Mouse (Mus musculus) 3T3-L1 (cell line): ENCODE data around the gene Slc36a4.

Experiments used
- DNase-seq: peaks from one replicate; pipeline ENCODE4 v3.0.0-alpha.2; 2015; ENCODE audit warnings: low read depth, low spot score

Gene Slc36a4

DNA sequence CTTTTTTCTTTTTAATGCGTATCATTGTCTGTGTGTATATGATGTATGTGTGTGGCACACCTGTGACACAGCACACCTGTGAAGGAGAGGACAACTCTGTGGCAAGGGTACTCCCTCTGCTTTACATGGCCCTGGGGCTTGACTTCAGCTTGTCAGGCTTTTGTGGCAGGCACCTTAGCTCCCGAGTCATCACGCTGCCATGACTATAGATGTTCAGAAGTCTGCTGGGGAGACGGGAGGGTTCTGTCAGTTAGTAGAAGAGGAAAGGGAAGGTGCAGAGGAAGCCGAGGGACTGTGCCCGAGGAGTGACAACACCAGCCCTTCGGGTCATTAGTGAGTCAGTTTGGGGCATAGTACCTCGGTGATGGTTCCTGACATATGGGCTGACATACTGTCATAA is 13.0 kb downstream of the Slc36a4 start:
- no peak for DNase-seq

DNA sequence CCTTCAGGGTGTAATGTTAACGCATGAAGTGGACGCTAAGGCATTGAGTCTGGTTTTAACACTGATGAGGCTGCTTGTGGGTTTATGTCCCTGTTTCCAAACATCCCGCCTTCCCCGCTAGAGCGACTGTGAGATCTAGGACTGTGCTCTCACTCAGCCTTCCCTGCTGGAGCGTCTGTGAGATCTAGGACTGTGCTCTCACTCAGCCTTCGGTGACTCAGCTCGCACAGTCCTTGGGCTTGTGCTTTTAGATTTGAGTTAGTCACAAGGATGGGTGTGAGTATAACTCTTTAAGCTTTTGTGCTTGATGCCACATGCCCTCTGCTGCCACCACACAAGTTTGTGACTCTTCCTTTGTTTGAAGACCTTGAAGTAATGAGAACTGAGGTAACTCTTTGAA is 17.6 kb downstream of the Slc36a4 start:
- no peak for DNase-seq

DNA sequence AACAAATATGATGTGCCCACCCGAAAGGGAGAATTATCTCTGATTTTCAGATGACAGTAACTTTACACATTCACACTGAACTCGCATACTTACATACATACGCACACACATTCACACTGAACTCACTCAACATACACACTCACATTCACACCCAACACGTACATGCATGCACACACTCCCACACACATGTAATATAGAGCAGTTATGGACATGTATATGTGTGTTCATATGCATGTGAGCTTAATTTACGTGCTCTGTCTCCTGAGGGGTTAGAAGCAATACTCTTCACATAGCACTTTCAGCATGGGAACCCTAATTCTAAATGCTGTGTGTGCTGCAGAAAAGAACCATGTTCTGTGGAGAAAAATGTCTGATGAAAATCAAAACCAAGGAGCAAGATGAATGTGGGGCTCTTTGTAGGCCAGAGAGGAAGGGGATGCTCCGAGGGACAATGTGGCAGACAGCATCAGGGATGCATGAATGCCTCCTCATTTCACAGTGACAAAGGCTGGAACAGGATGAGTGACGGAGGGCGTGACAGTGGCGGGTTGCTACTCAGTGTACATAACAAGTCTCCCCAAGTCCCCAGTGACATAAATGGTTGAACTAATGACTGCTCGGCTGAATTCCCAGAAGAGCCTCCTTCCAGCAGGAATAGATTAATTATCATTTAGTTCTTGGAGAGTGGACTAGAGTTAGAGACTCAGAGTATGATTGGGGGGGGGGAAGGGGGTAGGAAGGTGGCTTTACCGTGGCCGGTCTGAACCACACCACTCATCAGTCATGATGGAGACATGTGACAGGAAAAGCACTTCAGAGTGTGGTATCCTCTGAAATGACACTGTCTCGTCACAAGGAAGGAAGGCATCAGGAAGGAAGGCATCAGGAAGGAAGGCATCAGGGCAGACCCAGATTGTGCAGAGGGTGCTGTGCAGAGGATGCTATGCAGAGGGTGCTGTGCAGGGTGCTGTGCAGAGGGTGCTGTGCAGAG is 22.5 kb downstream of the Slc36a4 start:
- no peak for DNase-seq

DNA sequence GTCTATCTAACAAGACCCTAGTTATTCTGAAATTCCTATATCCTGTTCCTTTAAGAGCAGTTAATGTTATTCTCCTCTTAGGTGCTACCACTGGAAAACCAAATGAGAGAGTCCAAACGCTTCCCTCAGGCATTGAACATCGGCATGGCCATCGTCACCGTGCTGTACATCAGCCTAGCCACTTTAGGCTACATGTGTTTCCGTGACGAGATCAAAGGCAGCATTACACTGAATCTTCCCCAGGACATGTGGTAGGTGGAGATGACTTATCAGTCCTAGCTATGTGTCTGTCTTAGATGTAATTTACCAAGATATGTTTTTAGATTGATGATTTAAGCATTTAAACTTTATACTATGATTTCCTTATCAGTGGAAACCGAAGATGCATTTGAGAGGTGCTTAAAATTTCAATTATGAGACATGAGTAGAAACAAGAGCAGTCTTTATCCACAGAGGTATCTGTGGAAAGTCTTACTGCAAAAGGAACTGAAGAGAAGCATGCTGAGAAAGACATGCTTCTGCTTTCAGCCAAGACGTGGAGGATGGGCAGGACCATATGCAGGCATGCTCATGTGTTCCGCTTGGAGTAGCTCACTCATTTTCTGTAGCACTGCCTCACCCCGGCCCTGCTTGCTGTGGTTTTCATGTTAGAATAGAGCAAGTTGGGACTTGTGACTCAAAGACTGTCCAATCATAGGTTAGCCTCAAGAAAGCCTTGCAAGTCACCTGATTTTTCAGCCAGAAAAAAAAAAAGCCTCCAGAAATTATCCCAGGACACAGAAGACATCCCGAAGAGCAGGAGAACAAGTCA is 24.7 kb downstream of the Slc36a4 start:
- no peak for DNase-seq

DNA sequence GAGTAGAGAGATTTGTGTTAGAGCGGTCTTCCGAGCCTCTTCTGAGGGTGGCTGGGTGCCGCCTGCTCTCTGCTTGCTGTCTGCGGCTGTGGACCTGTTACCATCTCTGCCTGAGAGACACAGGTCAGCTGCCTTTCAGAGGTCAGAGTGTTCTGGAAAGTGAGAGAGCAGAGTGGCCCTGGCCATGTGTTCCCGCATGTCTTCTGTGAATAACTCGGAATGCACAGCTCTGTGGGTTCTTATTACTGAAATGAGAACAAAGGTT is 25.3 kb downstream of the Slc36a4 start:
- no peak for DNase-seq

DNA sequence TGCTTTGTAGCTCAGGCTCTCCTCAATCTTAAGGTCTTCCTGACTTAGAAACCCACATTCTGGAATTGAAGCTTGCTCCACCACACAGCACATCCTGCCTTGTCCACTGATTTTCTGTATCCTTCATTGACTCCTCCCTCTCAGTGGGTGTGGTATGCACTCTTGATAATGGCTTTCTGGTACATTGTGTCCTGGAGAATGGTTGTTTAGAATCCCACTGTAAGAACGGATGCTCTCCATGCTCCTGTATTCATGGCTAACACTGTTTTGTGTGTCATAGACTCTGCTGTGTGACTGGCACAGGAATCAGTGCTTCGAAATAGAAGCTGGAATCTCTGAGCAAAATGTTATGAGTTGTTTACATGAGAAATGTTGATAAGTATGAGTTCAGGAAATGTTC is 28.0 kb downstream of the Slc36a4 start:
- DNase-seq, result no peak

DNA sequence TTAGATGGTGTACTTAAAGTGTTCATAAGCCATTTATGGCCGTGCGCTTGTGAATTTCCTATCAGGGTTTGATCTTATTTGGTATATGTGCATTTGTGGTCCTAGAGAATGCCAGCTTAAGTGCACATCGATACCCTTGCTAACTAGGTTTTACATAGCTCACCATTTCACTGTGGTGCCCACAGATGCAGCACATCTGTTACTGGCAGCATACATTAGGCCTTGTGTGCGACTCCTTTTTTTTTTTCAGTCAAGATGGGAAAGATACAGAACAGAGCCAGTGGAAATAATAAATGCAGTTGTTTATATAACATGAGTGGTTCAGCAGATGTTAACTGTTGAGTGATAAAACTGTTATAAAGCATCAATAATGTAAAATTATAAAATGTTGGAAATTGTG is 31.9 kb downstream of the Slc36a4 start:
- no peak for DNase-seq

DNA sequence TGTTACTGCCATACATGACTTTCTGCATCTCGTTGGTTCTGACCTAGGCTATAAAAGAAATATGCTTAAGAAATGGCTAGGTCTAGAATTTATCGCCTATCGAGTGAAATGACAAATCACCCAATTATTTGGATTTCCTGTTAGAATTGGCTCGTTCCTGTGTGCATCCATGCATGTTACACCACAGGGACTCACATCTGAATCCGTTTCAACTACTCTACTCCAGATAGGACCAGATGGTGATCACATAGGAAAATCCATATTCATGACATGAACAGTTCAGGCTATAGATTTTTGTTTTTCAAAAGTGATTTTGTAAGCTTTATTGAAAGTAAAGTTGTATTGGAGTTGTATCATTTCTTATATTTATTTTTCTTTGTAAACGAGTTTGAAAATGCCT is 32.4 kb downstream of the Slc36a4 start:
- DNase-seq, result no peak

DNA sequence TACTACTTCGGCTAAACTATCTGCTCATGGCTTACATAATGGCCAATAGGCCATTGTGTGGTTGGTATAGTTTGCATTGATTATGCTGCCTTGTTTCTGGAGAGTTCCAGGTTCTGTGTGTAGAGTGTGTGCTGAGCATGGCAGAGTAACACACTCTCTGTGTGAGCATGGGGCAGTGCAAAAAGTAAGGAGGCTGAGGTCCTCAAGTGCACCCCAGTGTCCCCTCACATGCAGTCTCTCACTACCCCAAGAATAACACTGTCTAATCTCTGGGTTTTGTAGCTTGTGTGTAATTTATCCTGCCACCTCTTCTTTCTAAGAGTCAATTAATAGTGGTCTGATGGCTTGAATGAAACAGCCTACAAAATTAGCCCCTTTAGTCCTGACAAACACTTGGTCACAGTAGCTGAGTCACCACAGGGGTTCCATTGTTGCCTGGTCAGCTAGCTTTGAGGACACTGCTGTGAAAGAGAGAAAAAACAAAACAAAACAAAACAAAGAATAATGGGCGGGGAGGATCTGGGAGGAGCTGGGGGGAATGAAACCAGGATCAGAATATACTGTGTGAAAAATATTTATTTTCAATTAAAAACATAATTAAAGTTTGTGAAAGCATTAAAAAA is 36.6 kb downstream of the Slc36a4 start:
- no peak for DNase-seq

DNA sequence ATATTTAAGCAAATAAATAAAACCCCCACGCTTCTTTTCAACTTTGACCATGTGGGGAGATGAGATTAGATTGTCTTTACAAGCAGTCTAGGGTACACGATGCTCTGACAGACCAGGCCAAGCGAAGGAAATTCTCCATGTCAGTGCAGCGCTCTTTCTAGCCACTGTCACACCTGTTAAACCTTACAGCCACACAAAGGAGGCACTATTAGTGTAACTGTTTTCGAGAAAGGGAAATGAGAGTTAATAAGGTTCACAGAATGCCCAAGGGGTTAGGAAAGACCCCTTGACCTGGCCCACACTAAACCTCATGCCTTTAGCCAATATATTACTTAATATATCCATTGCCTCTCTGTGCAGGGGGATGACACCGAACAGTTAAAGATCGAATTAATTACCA is 37.1 kb downstream of the Slc36a4 start:
- DNase-seq, result no peak

DNA sequence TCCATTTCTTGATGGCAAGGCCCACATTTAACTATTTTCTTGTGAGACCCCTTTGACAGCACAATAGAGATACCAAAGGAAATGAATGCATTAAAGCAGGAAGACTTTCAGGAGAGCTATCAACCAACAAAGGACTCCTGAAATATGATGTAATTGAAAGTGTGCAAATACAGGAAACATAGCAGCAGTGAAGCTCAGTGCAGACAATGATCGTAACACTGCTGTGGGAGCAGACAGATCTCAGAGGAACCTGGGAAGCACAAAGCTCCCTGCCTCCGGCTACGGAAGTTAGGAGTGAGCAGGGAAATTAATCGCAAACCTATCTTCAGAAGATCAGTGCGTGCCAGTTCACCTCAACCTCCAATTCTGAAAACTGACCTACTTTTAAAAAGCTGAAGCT is 38.8 kb downstream of the Slc36a4 start:
- no peak for DNase-seq

DNA sequence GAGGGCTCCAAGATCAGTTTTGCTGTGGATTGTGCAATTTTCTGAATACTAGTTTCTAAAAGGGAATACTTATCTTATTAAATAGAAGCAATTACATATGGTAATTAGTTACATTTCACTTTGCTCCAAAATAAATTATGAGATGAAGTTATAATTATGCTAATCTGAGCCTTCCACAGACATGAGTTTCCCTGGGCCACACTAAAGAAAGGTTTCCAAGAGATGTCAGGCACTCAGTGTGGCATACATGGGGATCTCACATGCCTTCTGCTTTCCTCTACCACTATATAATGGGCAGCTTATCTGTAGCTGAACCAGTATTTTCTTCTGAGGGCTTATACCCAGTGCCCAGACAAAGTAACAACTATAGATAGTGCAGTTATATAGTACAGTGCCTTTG is 49.8 kb downstream of the Slc36a4 start:
- DNase-seq, result no peak

DNA sequence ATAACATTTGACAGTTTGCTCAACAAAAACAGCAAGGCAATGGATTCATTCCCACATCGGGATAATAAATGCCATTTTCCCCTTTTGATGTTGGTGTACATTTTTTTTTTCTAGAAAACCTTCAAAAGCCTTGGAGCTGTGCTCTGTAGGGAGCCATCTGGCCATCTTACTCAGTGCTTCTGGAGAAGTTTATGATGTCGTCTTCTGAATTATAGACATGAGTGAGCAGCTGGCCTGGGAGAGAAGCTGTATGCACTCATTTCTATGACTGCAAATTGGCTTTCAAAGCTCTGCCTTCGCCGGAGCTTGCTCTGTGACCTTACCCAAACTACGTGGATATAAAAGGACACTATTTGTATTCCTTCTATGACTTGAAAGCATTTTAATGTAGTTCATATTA is 56.8 kb downstream of the Slc36a4 start:
- DNase-seq, result no peak

DNA sequence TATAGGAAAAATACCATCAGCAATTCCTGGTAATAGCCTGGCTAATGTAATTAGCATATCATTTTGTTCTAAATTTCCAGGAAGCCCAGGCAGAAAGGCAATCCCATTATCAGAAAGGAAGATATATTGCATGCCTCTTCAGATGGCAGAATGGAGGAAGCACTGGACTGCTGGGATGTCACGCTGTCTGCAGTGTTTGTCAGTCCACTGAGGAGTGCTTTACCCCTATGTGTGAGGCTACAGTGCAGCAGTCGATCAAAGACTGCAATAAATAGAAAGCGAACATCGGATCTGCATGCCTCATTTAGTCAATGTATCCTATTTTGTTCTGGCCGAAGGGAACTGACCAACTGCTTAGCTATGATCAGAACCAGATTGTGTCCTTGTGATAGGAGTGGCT is 57.3 kb downstream of the Slc36a4 start:
- DNase-seq, result no peak

DNA sequence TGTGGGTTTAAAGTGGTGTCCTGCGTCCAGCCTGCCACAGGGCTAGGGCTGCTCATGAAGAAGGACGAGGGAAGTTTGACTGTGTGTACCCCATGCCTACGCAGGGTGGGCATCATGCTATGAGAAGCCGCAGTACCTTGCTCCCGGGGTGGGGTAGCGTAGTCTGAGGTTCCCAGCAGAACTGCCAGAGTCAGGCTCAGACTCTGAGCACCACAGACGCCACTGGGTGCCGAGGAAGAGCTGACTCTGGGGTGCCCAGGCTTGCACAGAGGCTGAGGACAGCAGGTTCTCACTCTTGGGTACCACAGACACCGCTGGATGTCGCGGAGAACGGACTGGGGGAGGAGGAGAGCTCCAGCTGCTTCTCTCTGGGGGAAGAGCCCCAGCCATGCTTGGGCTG is 63.2 kb downstream of the Slc36a4 start:
- DNase-seq, result no peak

DNA sequence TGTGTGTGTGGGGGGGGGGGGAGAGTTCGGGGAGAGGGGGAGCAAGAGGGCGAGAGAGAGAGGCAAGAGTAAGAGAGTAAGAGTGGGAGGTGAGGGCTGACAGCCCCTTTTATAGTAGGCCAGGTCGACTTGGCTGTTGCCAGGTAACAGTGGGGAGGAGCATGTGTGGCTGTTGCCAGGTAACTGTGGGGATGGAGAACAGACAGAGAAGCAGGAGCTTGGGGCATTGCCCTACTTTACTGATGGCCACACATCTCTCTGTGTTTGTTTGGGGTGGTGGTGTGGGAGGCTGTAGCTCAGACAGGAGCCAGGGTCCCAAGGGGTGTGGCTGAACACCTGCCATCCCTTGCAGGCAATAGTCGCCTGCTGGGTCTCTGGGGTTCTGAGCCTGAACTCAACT is 63.9 kb downstream of the Slc36a4 start:
- no peak for DNase-seq

DNA sequence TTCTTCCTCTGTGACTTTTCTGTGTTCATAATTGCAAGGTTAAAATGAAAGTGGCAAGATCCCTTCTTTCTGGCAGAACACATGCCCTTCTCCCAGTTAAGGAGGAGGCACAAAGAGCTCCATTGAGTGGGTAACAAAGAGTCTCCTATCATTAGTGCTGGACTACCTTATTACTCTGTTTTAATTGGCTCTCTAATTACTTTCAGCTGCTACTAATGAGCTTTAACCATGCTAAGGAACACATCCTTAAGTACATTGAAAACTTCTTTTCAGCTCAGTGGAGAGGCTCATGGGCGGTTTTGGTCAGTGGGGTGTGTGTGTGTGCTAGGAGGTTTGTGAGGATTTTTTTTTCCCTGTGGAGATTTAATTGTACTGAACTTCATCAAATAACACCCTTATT is 65.4 kb downstream of the Slc36a4 start:
- DNase-seq, result no peak

DNA sequence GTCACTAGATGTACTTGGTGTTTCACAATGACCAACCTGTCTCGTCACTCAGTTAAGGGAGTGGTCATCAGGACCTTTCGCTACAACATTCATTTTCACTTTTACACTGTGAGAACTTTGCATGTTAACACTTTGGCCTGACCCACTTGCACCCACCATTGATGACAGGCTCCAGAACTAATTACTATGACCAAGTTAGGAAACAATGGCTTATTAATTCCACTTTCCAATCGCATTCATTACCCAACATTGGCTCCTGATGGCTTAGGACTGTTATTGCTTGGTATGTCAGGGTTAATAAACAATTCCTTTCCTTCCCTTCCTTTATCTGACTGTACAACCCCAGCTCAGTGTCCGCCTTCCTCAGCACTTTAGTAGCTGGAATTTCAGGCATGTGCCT is 72.4 kb downstream of the Slc36a4 start:
- DNase-seq, result no peak

DNA sequence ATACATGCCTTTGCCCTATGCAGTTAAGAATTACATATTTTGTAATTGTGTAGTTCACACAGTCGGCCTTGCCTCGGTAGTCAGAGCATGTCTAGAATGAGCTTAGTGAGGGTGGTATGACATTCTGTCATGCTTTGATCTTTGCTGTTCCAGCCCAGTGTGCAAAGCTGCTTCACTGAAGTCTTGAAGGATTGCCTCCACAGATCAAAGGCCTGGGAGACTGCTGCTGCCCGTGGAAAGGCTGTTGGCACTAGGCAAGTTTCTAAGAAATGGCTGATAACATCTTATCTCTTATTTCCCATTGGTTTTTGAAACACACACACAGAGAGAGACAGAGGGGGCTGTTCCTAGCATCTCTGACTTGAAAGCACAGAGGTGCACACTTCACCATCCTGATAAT is 76.7 kb downstream of the Slc36a4 start:
- DNase-seq, result no peak

DNA sequence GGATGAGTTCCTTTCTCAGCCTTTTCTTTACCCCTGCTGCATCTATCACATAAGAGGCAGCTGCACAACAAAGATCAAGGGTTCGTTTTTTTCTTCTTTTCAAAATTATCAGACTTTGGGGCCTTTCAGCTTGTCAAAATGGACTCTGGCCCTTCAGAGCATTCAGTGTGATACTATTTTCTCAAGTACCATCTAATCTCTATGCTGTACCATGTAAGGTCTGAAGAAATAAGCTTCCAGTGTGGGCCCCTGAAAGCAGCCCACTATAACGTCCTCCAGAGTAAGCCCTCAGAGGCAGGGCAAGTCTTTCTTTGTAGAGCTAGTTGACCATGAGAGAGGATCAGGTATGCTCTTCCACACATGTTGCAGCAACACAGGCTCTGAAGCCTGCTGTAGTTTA is 77.1 kb downstream of the Slc36a4 start:
- DNase-seq, result no peak

DNA sequence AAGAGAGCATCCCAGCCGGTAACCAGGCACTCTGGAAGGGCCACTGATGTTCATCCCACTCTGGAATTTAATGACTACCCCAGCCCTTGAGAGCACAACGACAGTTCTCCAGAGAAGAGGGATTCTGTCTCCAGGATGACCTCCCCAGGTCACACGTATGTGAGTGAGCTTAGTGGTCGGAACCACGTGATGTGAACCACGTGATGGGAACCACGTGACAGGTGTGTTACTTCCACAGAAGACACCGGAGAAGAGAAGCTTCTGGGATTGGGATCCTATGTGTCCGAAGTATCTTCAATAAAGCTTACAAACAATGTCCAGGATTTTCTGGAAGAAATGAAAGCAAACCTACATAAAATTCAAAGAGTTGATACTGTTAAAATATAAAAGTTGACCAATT is 82.5 kb downstream of the Slc36a4 start:
- no peak for DNase-seq
